Mouse (Mus musculus): Measurements from ENCODE around the gene Gm7903. TPM values are rescaled to one million over a fixed set of nuclear protein-coding genes. Genes with fewer than 3 reads are reported as not detected.

The Gm7903 gene
- not detected in 2 replicates for polyA plus RNA-seq (2012; rRNA removed)

DNA sequence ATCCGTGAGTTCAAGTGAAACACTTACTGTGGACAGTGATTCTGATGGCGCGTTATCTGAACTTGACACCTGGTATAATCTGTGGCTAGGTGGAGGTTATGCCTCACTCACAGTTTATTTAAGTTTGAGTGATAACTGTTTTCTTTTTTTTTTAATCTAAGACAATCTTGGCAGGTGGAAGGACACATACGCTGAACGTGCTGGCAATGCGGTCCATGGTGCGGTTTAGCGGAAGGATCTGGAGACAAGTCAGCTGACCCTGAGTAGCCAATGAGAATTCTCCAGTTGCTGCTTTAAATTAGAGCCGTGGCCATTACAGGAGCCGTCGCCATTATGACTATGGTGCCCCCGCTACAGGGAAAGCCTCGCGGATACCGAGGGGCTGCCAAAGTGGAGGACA, at the start of gene Gm7903:
Gene Gm7903 (plus strand): TSS at position 301 of the 400 bp plus-strand sequence.

Other genes with a start within 250 kb of the Gm7903 start
- 0.71 and 1.4 TPM in 2 replicates for gene Tceal6, start 223.1 kb upstream of the Gm7903 start, polyA plus RNA-seq (2012; rRNA removed)
- gene Pramel3, start 131.5 kb upstream of the Gm7903 start, polyA plus RNA-seq (2012; rRNA removed): not detected in 2 replicates
- not detected in 2 replicates for gene Gm5128, start 60.6 kb upstream of the Gm7903 start, polyA plus RNA-seq (2012; rRNA removed)
- gene AV320801, start 60.8 kb downstream of the Gm7903 start, polyA plus RNA-seq (2012; rRNA removed): not detected in 2 replicates
- not detected in 2 replicates for gene Nxf7, start 164.9 kb downstream of the Gm7903 start, polyA plus RNA-seq (2012; rRNA removed)
- gene Prame, start 193.9 kb downstream of the Gm7903 start, polyA plus RNA-seq (2012; rRNA removed): not detected in 2 replicates

Data from ovary, adult 2 months (tissue).